Mouse (Mus musculus) myocyte (in vitro differentiated cells): ENCODE results near the gene Mical3. TPM values are rescaled to one million over a fixed set of nuclear protein-coding genes. Genes with fewer than 3 reads are reported as not detected.

Source experiments
- H3K27me3 ChIP-seq: one replicate; pipeline ENCODE4 v1.6.1; 2011; ENCODE audit not compliant: control insufficient read depth, insufficient read depth, insufficient read length
- H3K36me3 ChIP-seq: one replicate; pipeline ENCODE4 v1.6.1; 2011; ENCODE audit not compliant: control insufficient read depth, insufficient read depth
- H3K4me2 ChIP-seq: one replicate; pipeline ENCODE4 v1.6.1; 2011; ENCODE audit warnings: low read depth, control low read depth
- H3K4me3 ChIP-seq: one replicate; pipeline ENCODE4 v1.5.1; 2011; ENCODE audit warnings: mild to moderate bottlenecking, control low read depth, moderate library complexity
- H3K79me2 ChIP-seq: one replicate; pipeline ENCODE4 v1.6.1; 2011; ENCODE audit not compliant: control insufficient read depth, insufficient read depth
- H3ac ChIP-seq: one replicate; pipeline ENCODE4 v1.6.1; 2011; ENCODE audit not compliant: control insufficient read depth, insufficient read length
- CEBPB ChIP-seq: IDR thresholded peaks from 2 replicates; pipeline ENCODE4 v1.6.1; 2011; ENCODE audit warnings: mild to moderate bottlenecking, moderate library complexity; ENCODE audit not compliant: poor library complexity, insufficient read depth, severe bottlenecking
- E2F4 ChIP-seq: IDR thresholded peaks from one replicate; pipeline ENCODE4 v1.6.1; 2011; ENCODE audit warnings: mild to moderate bottlenecking, control low read depth, moderate library complexity; ENCODE audit not compliant: insufficient read depth
- MAX ChIP-seq: IDR thresholded peaks from one replicate; pipeline ENCODE4 v1.6.1; 2011; ENCODE audit warnings: low read depth, mild to moderate bottlenecking, control low read depth
- MYOD1 ChIP-seq, 3 experiments: IDR thresholded peaks; one replicate each; pipeline ENCODE4 v1.6.1; 2011; ENCODE audit warnings: control low read depth in 2 of 3, low read depth in 2 of 3, mild to moderate bottlenecking in 2 of 3, moderate library complexity in 1 of 3; ENCODE audit not compliant: insufficient read length in 2 of 3, control insufficient read depth in 1 of 3
- MYOG ChIP-seq, 3 experiments: IDR thresholded peaks; one replicate each; pipeline ENCODE4 v1.6.1; 2011; ENCODE audit warnings: control low read depth in 2 of 3, low read depth in 2 of 3, mild to moderate bottlenecking in 2 of 3; ENCODE audit not compliant: insufficient read length in 2 of 3, control insufficient read depth in 1 of 3, insufficient read depth in 1 of 3
- POLR2A ChIP-seq: IDR thresholded peaks from one replicate; pipeline ENCODE4 v1.6.1; 2011; ENCODE audit warnings: low read depth, mild to moderate bottlenecking, control low read depth, moderate library complexity; ENCODE audit not compliant: insufficient read length
- POLR2AphosphoS2 ChIP-seq: IDR thresholded peaks from one replicate; pipeline ENCODE4 v1.6.1; 2011; ENCODE audit warnings: low read depth, control low read depth; ENCODE audit not compliant: insufficient read length
- REST ChIP-seq: IDR thresholded peaks from one replicate; pipeline ENCODE4 v1.6.1; 2011; ENCODE audit warnings: mild to moderate bottlenecking, control low read depth, moderate library complexity; ENCODE audit not compliant: insufficient read depth, insufficient read length
- SRF ChIP-seq: IDR thresholded peaks from one replicate; pipeline ENCODE4 v1.6.1; 2011; ENCODE audit warnings: low read depth; ENCODE audit not compliant: control insufficient read depth, insufficient read length
- TCF12 ChIP-seq: IDR thresholded peaks from one replicate; pipeline ENCODE4 v1.6.1; 2011; ENCODE audit warnings: mild to moderate bottlenecking, control low read depth; ENCODE audit not compliant: poor library complexity, insufficient read depth, severe bottlenecking
- TCF3 ChIP-seq: IDR thresholded peaks from one replicate; pipeline ENCODE4 v1.6.1; 2011; ENCODE audit warnings: low read depth, control low read depth; ENCODE audit not compliant: insufficient read length
- USF1 ChIP-seq: IDR thresholded peaks from one replicate; pipeline ENCODE4 v1.6.1; 2011; ENCODE audit warnings: low read depth, mild to moderate bottlenecking, control low read depth, moderate library complexity
- polyA plus RNA-seq: library from polyadenylated mRNA; unstranded; fragments of >200 nt; fragmentation: generic; extraction: Trizol; gene quantifications from one replicate; pipeline ENCODE4 v1.2.1, GENCODE M21; 2012; ENCODE audit warnings: missing spikeins

Mical3 gene
- polyA plus RNA-seq, 1 experiment, result 17.7 TPM

- H3K27me3 ChIP-seq, result no peaks in the 10 kb centered on the region
- H3K4me3 ChIP-seq, result no peak overlapping the region
These were observed 73.4 kb downstream of the Mical3 start for GRCm38 (mm10) chr6:121057181-121057956.

DNA sequence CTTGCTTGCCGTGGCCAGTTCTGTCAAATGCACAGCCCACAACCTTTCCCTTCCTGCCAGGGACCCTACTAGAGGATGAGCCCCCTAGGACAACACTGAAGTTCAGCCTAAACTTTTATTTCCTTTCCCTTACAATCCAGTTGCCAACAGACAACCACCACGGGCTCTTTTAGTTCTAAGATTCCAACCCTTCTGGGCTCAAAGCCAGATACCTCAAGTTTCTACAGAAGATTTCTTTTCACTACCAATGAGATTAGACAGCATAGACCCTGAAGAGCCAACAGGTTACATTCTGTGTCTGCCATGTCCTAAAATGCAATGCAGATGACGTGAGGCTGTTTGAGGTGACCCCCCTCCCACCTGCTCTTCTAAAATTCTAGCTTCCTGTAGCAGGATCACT is 75.3 kb downstream of the Mical3 start:
- Histone ChIP-seq H3K4me3 (no peak overlapping the region), H3K36me3 (no peaks in the 10 kb centered on the region), H3K4me2 (peak overlapping the region; percentile 24), H3ac (no peak overlapping the region), H3K27me3 (no peaks in the 10 kb centered on the region), H3K79me2 (no peaks in the 10 kb centered on the region)
- TF ChIP-seq SRF (no peak), MYOG (IDR thresholded peaks at IDR 0.05; ENCODE audit: control insufficient read depth in 1 of 3, insufficient read depth in 1 of 3, insufficient read length in 2 of 3, low read depth in 2 of 3) (no peak), REST (no peak), POLR2AphosphoS2 (no peak)

More at GRCm38 (mm10) chr6:121057181-121057956, 73.4 kb downstream of the Mical3 start:
- H3K4me2 ChIP-seq, result no peak overlapping the region
- H3ac ChIP-seq, result no peak overlapping the region
- TF ChIP-seq SRF (no peak), POLR2A (no peak), USF1 (no peak), TCF12 (no peak), POLR2AphosphoS2 (no peak), MAX (no peak), TCF3 (no peak), CEBPB (no peak), REST (no peak), E2F4 (no peak), MYOG (IDR thresholded peaks at IDR 0.05; ENCODE audit: control insufficient read depth in 1 of 3, insufficient read depth in 1 of 3, insufficient read length in 2 of 3, low read depth in 2 of 3) (no peak), MYOD1 (IDR thresholded peaks at IDR 0.05; ENCODE audit: control insufficient read depth in 1 of 3, insufficient read length in 2 of 3, low read depth in 2 of 3) (no peak)
- no peaks in the 10 kb centered on the region for H3K36me3 ChIP-seq
- no peaks in the 10 kb centered on the region for H3K79me2 ChIP-seq

GRCm38 (mm10) chr6:121054908-121055307 is 75.9 kb downstream of the Mical3 start:
- no peaks in the 10 kb centered on the region for H3K27me3 ChIP-seq
- no peaks in the 10 kb centered on the region for H3K79me2 ChIP-seq
- TF ChIP-seq MAX, result no peak
- TF ChIP-seq CEBPB, result no peak
- no peak for TF ChIP-seq REST
- TF ChIP-seq USF1, result no peak
- TF ChIP-seq MYOG (IDR thresholded peaks at IDR 0.05; ENCODE audit: control insufficient read depth in 1 of 3, insufficient read depth in 1 of 3, insufficient read length in 2 of 3, low read depth in 2 of 3), result no peak
- no peak for TF ChIP-seq POLR2A
- TF ChIP-seq E2F4, result no peak
- no peak for TF ChIP-seq POLR2AphosphoS2
- TF ChIP-seq SRF, result no peak
- no peak for TF ChIP-seq MYOD1 (IDR thresholded peaks at IDR 0.05; ENCODE audit: control insufficient read depth in 1 of 3, insufficient read length in 2 of 3, low read depth in 2 of 3)
- TF ChIP-seq TCF12, result no peak
- no peak for TF ChIP-seq TCF3
- H3K4me2 ChIP-seq, result no peak overlapping the region
- no peaks in the 10 kb centered on the region for H3K36me3 ChIP-seq
- no peak overlapping the region for H3K4me3 ChIP-seq
- no peak overlapping the region for H3ac ChIP-seq

GRCm38 (mm10) chr6:121054340-121054739 is 76.5 kb downstream of the Mical3 start:
- Histone ChIP-seq H3K36me3 (no peaks in the 10 kb centered on the region), H3K4me3 (no peak overlapping the region), H3K4me2 (no peak overlapping the region), H3K79me2 (no peaks in the 10 kb centered on the region), H3K27me3 (no peaks in the 10 kb centered on the region), H3ac (no peak overlapping the region)
- TF ChIP-seq E2F4 (no peak), USF1 (no peak), MYOG (IDR thresholded peaks at IDR 0.05; ENCODE audit: control insufficient read depth in 1 of 3, insufficient read depth in 1 of 3, insufficient read length in 2 of 3, low read depth in 2 of 3) (no peak), MAX (no peak), POLR2AphosphoS2 (no peak), POLR2A (no peak)

DNA sequence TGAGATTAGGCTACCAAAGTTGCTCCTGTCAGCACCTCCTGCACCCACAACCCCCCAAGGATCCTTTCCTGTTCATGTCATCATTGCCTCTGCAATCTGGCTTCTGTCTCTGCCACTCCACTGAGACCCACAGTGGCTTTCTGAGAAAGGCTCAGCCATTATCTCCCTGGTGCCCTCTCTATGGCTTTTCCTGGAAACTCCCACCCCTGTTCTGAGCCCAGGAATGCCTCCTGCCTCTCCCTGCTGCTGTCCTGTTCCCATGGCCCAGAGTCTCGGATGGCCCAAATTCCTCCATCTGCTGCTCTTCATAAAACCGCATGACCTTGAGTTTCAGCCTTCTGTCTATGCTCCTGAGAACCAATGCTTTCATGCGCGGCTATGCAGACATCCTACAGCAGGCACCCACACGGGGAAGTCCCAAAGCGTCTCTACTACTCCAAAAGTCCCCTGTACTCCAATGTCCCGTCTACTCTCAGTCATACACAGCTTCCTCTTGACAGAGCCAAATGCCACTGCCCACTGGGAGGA is 77.2 kb downstream of the Mical3 start:
- no peaks in the 10 kb centered on the region for H3K27me3 ChIP-seq
- no peak for TF ChIP-seq SRF
- TF ChIP-seq POLR2AphosphoS2, result no peak
- no peak for TF ChIP-seq MYOD1 (IDR thresholded peaks at IDR 0.05; ENCODE audit: control insufficient read depth in 1 of 3, insufficient read length in 2 of 3, low read depth in 2 of 3)
- no peak for TF ChIP-seq TCF3
- no peak for TF ChIP-seq TCF12
- TF ChIP-seq USF1, result no peak
- TF ChIP-seq POLR2A, result no peak
- no peak for TF ChIP-seq MYOG (IDR thresholded peaks at IDR 0.05; ENCODE audit: control insufficient read depth in 1 of 3, insufficient read depth in 1 of 3, insufficient read length in 2 of 3, low read depth in 2 of 3)
- TF ChIP-seq MAX, result no peak
- no peak for TF ChIP-seq CEBPB
- no peak for TF ChIP-seq REST
- TF ChIP-seq E2F4, result no peak
- H3K4me2 ChIP-seq, result no peak overlapping the region
- no peaks in the 10 kb centered on the region for H3K36me3 ChIP-seq
- H3ac ChIP-seq, result no peak overlapping the region
- no peak overlapping the region for H3K4me3 ChIP-seq
- no peaks in the 10 kb centered on the region for H3K79me2 ChIP-seq
